Mouse (Mus musculus) layer of hippocampus, adult 8-10 months (tissue): ENCODE measurements around the gene Slc34a1. TPM values are rescaled to one million over a fixed set of nuclear protein-coding genes. Genes with fewer than 3 reads are reported as not detected.

Experiments used
- microRNA-seq, 2 experiments: library from miRNA; unstranded; fragments of <30 nt; microRNA quantifications; one replicate each; pipeline ENCODE4 v1.2.0; 2022
- total RNA-seq, 4 experiments: library from RNA; stranded (reverse); gene quantifications; 2 replicates each; pipeline ENCODE4 v1.2.4; 2022

Gene Slc34a1
- total RNA-seq, 4 experiments from 2014 or later, result not detected

Small RNA genes lying within 50 kb of the gene (microRNA-seq; reads per million reads assigned to microRNA genes)
- 5.4 to 9.6 reads per million in 2 experiments for gene Mir6943

Other genes with a start within 250 kb of the Slc34a1 start
- gene Fgfr4, start 245.5 kb upstream of the Slc34a1 start, total RNA-seq, result 1 to 10 TPM in 1 of 4 experiments, under 1 TPM in 3; 0.37 to 1.2 (median 0.59) TPM
- gene Nsd1, start 188.4 kb upstream of the Slc34a1 start, total RNA-seq, result 100 to 1,000 TPM; 107 to 141 (median 129) TPM
- gene Prelid1, start 77.7 kb upstream of the Slc34a1 start, total RNA-seq, result 100 to 1,000 TPM; 133 to 152 (median 139) TPM
- gene Rab24, start 76.2 kb upstream of the Slc34a1 start, total RNA-seq, result 10 to 100 TPM; 75.4 to 84.1 (median 80.8) TPM
- 1 to 10 TPM in 2 of 4 experiments, under 1 TPM in 2; 0.82 to 1.5 (median 1.0) TPM for gene Mxd3, start 68.4 kb upstream of the Slc34a1 start, total RNA-seq
- 10 to 100 TPM; 56.6 to 72.8 (median 65.0) TPM for gene Lman2, start 35.4 kb upstream of the Slc34a1 start, total RNA-seq
- 10 to 100 TPM; 86.8 to 97.9 (median 95.0) TPM for gene Rgs14, start 28.5 kb upstream of the Slc34a1 start, total RNA-seq
- gene Pfn3, start 17.0 kb downstream of the Slc34a1 start, total RNA-seq, result not detected
- gene F12, start 28.6 kb downstream of the Slc34a1 start, total RNA-seq, result 1 to 10 TPM in 1 of 4 experiments, under 1 TPM in 2, not detected in 1; 0.43 to 1.5 (median 0.74) TPM
- 10 to 100 TPM; 61.4 to 74.2 (median 67.5) TPM for gene Grk6, start 46.9 kb downstream of the Slc34a1 start, total RNA-seq
- 10 to 100 TPM; 57.5 to 73.5 (median 60.4) TPM for gene Prr7, start 66.1 kb downstream of the Slc34a1 start, total RNA-seq
- 100 to 1,000 TPM; 295 to 399 (median 333) TPM for gene Dbn1, start 89.9 kb downstream of the Slc34a1 start, total RNA-seq
- gene Pdlim7, start 115.5 kb downstream of the Slc34a1 start, total RNA-seq, result 10 to 100 TPM; 88.7 to 99.2 (median 95.5) TPM
- gene Dok3, start 131.1 kb downstream of the Slc34a1 start, total RNA-seq, result 10 to 100 TPM in 2 of 4 experiments, 1 to 10 TPM in 2; 6.4 to 20.4 (median 12.1) TPM
- 10 to 100 TPM; 54.4 to 64.1 (median 56.3) TPM for gene Ddx41, start 138.5 kb downstream of the Slc34a1 start, total RNA-seq
- gene Fam193b, start 172.9 kb downstream of the Slc34a1 start, total RNA-seq, result 100 to 1,000 TPM in 2 of 4 experiments, 10 to 100 TPM in 2; 84.9 to 113 (median 94.5) TPM
- gene Tmed9, start 175.5 kb downstream of the Slc34a1 start, total RNA-seq, result 100 to 1,000 TPM; 124 to 139 (median 130) TPM
- gene B4galt7, start 201.7 kb downstream of the Slc34a1 start, total RNA-seq, result 10 to 100 TPM; 21.5 to 28.7 (median 24.8) TPM
- gene Caml, start 224.8 kb downstream of the Slc34a1 start, total RNA-seq, result 10 to 100 TPM; 41.5 to 54.7 (median 46.1) TPM
- gene Ddx46, start 236.8 kb downstream of the Slc34a1 start, total RNA-seq, result 10 to 100 TPM; 41.8 to 48.4 (median 46.2) TPM